Mouse (Mus musculus) left cerebral cortex, adult 8-10 months (tissue): Measurements from ENCODE around the gene Fyn. TPM values are rescaled to one million over a fixed set of nuclear protein-coding genes. Genes with fewer than 3 reads are reported as not detected.

Experiments used
- DNase-seq, 2 experiments: peaks; one replicate each; pipeline ENCODE4 v3.0.0; 2022; ENCODE audit warnings: low spot score in 2 of 2
- total RNA-seq, 4 experiments: library from RNA; stranded (reverse); gene quantifications; 2 replicates each; pipeline ENCODE4 v1.2.4; 2022

Gene Fyn
- total RNA-seq, 4 experiments from 2014 or later = 100 to 111 (median 108) TPM

DNA sequence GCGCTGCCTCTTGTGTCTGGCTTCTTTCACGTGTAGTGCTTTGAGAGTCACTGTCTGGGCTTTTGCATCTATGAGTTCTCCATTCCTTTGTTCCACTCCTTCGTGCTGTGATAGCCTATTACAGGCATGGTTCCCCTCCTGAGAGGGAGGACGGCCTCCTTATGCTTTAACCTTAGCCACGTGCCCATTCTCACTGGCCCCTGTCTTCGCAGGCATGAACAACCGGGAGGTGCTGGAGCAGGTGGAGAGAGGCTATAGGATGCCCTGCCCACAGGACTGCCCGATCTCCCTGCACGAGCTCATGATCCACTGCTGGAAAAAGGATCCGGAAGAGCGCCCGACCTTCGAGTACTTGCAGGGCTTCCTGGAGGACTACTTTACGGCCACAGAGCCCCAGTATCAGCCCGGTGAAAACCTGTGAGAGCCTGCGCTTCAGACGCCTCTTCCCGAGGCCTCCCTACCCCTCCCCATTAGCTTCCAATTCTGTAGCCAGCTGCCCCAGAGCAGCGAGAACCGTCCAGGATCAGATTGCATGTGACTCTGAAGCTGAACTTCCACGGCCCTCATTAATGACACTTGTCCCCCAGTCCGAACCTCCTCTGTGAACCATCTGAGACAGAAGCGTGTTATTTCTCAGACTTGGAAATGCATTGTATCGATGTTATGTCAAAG lies 195.0 kb downstream of the Fyn start:
- no peak for DNase-seq

DNA sequence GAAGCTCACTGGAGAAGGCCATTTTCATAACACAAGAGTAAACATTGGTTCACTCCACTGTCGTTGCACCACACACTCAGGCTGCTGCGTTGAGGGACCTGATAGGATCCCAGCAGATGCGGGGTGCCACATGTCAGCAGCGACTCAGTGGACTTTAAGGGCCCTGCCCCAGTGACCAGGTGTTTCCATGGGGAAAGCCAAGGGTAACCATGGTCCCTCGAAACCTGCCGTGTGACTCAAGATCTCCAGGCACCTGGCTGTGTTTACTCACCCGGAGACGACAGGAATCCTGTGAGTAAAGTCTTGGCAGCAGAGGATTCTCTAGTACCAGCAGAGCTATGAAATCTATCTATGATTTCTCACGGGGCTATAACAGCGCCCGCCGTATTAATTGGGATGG lies 198.2 kb downstream of the Fyn start:
- no peak for DNase-seq

DNA sequence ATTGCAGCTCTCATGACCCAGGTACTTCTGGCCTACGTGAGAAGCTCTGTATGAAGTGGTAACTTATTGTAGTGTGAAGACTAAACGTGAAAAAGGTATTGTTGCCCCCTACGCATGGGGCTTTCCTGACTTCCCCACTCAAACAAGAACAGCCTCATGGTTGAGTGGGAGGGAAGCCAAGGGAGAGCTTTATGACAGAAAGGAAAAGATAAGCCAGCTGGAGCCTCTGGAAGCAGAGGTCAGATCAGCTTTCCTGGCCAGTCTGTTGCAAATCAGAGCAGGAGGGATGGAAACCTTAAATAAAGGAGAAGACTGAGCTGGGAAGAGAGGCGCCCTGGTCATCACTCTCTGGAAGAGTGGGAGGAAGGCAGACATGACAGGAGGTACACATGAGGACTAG lies 200.3 kb downstream of the Fyn start:
- no peak for DNase-seq

DNA sequence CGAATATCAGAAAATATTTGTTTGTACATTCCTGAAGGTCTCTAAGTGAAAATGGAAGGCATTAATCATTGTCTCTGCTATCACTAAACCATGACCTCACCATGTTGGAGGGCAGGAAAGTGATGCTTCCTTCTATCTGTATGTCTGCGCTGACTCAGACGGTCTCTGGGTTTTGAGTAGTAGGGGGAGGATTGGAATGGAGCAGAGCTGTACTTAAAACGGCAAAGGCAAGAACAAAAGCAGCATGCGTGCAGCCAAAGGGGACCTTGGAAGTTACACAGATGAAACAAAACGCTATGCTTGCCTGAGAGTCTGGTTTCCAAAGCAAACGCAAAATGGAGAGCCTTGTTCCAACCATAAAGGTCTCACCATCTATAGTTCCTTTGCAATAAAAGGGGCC lies 202.4 kb downstream of the Fyn start:
- DNase-seq = no peak

DNA sequence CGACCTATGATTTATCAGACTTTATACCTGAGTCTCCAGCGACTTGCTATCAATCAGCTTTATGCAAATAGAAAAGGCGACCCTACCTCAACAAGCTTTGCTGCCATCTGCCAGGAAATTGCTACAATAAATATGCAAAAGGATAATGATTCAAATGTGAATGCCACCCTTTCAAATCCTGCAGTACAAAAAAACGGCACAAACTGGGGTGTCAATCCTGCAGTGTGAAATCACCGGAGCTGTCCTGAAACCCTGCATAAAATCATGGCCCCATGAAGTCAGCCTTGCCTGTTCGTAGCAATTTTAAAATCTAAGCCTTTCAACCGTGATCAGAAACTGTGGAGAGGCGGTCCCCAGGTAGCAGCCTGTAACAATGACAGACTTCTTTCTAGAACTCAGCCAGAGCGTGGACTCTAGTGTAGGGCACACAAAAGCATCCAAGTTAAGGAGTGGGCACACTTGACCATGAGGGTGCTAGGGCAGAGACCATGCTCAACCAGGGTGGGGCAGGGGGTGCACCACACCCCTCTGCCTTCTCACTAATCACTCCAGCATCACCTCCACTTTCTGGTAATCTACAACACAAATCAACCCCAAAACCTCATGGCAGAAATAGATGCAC lies 203.5 kb downstream of the Fyn start:
- no peak for DNase-seq

DNA sequence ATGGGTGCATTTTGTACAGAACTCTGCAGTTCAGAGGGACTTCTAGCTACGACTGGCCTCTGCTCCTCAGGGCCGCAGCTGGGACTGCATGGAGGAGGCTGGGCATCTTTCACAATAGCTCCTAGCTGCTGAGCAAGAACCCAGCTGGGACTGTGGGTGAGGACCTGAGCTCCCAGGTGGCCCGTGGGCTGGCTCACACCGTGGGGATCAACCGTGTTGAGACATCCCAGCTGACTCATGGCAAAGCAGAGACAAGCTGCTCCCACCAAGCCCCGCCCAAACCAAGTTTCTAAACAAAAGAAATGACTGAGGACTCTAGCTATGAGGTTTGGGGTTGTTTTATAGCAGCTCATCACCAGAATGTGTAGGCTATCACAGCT lies 204.0 kb downstream of the Fyn start:
- peak in 1 of 2 experiments; percentile 90 for DNase-seq

DNA sequence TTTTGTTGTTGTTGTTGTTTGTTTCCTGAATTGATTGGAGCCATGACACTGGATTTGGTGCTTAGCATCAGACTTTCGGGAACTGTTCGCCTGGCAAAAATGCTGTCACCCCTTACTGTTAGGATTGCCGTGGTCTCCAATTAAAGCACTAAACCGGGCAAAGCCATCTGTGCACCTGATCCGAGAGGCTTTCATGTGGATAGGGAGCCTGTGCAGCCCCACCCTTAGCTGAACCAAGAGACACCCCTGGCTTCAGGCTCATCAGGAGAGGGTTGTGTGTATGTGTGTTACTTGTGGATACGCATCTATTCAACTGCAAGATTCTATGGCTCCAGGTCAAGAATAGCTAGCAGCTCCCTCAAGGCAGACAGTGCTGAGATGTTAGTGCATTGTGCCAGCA lies 207.8 kb downstream of the Fyn start:
- DNase-seq = no peak

DNA sequence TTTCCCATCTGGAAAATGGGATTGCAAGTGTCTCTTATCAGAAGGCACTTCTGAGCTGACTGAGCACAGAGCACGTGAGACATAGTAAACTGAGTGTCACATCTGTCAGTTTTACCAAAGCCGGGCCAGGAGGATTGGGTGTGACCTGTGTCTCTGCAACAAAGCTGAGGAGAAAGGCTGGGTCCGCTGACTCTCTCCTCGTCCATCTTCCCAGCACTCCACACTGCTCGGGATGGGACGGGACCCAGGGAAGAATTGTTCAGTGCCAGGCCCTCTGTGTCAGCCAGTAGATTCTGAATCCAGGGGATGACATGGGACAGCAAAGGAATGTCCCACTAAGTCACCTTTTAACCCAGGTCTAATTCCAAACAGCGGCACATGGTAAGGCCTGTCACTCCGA lies 211.8 kb downstream of the Fyn start:
- no peak for DNase-seq

DNA sequence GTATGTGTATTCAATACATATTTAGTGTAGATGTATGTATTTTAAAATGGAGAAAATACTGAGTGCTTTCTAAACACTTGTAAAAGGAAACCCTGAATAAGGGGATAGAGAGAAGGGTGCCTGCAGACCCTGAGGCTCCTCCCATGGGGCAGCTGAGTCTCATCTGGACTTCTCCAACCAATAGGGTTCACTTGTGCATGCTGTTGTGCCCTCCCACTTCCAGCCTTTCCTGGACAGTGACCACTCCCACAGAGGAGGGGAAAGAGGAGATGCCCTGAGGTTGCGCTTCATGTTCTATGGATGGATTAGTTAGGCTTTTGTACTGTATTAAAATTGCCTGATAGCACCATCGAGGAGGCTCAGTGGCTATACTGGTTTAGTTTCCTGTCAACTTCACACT lies 213.7 kb downstream of the Fyn start:
- no peak for DNase-seq

DNA sequence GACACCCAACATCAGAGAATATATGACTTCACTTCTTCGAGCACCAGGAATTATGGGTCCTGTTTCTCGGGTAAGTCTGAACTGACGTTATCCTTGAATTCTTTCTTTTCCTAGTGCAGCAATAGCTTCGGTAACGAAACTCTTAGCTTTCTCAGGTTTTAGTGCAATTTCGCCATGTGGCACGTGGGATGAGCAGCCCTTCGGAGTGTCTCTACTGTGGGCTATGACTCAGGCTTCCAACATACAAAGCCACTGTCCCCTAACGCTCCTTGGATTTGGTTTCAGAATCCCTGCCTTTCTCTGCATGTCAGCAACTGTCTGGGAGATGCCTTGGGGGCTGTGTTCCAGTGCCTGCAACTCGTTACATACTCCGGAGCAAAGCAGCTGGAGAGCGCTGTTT lies 215.1 kb downstream of the Fyn start:
- DNase-seq = peak in 1 of 2 experiments; percentile 37

DNA sequence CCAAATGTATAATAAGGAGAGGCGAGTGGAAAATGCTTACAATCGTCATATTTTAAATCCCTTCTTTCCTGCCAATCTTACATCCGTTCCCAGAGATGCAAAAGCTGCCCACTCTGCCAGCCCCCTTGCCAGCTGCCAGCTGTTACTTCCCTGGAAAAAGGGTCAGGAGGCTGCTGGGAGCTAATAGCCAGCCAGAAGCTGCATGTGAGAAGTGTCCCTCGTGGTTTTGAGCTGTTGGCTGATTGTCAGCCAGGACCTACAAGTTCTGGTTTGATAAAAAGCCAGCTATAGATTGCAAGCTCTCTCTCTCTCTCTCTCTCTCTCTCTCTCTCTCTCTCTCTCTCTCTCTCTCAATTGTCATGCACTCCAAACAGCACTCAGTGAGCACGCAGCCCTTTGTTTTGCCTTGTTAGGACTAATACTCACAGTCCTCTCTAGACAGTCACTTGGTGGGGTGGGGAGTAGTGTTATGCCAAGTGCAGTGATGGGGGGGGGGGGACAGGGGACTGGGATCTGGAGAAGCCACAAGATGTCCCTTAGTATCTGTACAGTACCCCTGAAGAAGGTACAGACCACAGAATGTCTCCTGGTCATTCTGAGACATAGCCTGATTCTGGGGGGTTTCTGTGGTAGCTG lies 218.8 kb downstream of the Fyn start:
- no peak for DNase-seq

DNA sequence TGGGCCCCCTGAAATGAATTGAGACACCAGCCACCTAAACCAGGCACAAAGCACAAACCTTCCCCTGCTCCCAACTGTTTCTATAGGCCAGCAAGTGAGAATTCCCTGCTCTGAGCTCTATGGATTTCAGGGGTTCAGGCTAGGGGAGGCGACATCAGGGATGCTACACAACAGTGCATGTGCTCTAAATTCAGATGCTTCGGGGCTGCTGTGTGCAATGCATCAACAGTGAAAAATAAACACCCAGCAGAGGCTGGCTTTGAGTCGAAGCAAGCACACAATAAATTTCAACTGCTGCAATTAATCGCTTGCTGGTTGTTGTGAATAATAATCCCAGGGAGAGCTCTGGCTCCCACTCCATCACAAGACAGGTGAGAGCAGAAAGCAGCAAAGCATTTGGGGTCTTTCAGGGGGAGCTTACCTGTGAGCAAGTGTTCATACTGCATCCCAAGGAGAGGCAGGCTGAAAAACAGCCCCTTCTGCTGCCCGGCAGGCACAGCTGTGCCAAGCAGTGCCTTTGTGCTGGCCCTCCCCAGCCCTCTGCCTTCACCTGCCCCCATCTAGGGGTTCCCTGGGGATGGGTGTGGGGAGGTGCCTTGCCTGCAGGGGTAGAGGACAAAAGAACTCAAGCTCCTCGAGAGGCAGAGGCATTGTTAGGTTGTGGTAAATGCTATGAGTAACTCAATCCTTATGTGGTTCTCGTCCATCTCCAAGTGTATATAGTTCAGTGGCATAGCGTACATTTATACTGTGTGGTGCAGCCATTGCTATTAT lies 219.5 kb downstream of the Fyn start:
- no peak for DNase-seq

DNA sequence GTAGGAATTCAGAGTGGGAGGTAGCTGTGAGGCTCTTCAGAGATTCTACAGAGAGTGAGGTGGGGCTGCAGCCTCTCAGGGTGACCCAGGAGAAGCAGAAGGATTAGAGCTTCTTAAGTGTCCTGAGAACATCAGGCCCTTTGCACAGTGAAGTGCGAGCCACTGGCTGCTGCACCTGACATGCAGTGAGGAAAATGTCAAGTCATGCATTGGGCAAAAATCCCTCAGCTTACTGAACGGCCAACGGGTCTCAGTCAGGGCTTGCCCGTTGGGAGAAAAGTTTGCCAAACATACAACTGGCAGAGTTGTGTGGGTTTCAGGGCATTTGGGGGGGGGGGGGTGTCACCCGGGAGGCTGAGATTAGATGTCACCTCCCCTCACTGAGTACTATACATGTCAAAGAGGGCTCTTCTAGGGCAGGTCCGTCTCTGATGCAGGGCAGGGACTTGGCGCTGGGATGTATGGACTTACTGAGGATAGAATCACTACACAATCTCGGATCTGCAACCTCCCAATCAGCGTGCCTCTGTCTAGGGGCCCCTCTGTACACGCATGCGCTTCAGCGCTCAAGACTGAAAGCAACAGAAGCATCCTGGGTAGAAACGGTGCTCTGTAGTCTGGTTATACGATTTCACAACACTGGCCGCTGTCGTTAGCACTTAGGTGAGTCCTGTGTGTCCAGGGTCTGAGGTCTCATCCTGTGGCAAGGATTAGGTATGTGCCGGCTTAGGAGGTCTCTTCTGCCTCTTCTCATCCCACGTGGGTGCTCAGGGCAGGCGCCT lies 221.3 kb downstream of the Fyn start:
- DNase-seq = no peak

DNA sequence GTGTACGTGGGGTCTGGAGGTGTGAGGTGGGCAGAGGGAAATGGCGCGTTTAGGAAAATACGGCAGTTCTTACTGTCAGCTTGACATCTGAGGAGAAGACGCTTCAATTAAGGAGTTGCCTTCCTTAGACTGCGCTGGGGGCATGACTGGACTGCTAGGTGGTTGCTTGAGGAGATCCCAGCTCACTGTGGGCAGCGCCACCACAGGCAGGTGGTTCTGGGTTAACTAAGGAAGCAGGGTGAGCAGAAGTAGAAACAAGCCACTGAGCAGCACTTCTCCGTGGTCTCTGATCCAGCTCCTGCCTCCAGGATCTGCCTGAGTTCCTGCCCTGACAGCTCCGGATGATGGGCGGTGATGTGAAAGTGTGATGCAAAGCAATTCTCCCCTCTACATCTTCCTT lies 222.0 kb downstream of the Fyn start:
- no peak for DNase-seq

DNA sequence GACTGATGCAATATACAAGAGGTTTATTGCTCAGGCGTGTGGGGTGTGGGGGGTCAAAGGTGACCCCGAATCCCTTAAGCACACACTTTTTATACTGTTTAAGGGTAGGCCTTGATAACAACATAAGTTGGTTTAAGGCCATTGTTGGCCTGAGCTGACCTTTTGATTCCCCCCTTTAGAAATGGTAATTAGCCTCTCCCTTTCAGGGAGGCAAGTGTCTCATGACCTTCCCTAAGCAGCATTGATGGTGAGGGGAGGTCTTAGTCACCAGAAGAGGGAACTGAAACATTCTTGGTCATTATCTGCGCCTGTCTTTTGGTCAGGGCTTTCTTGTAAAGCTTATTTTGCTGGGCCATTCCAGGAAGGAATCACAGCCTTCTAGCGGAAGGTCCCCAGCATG lies 223.8 kb downstream of the Fyn start:
- no peak for DNase-seq

DNA sequence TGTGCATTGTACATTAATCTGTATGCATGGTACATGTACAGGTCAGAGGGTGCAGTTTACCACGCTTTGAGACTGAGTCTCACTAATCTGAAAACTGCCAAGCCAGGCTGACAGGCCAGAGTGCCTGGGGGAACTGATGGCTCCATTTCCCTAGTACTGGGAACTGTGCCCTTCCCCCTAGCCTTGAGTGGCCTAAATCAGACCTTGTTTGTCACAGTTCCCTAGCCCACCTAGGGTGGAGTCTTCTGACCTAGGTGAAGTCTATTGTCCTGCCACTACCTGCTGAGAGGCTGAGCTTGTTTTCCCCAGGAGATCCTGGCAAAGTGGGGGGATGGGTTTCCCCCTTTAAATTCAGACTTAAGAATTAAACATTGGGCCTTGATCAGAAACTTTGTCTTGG lies 226.1 kb downstream of the Fyn start:
- no peak for DNase-seq

DNA sequence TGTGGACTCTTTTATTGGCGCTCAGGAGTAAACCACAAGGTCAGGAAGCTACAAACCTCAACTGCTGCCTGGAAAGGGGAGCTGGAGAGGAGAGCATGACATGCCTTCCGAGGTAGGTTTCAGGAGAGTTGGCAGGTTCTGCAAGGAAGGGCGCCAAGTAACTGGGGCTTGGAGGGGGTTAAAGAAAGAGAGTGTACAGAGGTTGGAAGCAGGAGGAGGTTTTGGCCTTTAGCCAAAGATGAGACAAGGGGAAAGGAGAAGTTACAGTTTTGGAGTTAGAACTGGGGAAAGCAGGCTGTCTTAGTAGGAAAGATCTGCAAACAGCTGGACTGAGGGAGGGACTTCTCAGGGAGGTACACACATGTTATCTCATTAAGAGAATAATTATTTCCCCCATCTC lies 227.2 kb downstream of the Fyn start:
- no peak for DNase-seq

DNA sequence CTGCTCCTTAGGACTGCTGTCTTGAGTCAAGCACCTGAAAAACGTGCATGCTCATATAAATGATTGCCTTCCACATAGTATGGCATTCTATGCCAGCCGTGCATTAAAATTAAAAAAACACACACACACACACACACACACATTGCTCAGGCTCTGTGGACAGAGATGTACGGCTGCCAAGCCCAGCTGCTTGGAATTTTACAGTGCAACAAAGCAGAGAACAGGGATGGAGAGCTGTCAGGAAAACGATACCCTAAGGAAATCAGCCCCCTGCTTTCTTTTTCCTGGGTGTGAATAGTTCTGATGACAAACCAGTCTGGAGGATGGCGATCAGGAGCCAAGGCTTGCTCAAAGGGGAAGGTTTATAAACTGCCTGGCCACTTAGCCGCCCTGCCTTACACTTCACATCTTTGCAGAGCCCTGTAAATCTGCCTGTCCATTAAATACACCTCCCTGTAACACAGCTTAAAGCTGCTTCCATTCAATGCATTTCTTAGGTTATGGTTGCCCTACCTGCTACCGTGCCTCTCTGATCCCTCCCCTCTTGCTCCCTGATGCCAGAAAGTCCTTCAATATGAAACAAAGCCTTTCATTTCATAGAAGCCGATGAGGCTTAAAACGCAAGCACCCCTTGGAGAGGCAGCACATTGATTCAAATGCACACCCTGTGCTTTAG lies 228.6 kb downstream of the Fyn start:
- no peak for DNase-seq

DNA sequence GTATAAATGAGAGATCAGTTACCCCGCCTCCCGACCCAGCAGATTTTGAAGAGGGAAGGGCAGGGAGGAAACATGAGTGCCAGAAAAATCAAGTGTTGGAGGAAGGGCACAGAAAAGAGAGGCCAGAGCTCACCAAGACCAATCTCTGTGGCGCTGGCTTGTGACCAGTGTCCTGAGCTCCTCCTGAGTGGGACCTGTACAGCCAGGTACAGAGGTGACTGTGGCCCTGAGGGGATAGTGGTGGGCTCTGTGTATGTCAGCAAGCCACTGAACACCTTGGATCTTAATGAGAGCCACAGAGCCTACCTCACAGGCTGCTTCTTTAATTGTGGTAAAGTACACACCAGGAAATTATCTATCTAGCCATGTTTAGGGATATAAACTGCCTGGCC lies 229.1 kb downstream of the Fyn start:
- DNase-seq = no peak

DNA sequence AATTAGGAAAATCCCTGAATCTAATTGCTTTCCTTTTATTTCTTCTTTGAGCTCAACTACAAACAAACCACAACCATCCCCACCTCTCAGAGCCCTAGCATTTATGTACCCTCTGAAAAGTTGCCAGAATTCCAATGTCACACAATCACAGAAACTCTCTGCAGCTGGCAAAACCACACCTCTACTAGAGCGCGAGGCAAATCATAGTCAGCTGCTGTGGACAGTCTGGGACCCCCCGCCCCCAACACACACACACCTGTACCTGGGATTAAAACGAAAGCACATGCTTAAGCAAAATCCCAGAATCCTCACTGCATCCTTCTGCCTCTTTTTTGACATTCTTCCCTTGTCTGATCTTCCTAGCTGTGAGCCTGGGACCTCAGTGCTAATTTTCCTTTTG lies 230.9 kb downstream of the Fyn start:
- DNase-seq = no peak

DNA sequence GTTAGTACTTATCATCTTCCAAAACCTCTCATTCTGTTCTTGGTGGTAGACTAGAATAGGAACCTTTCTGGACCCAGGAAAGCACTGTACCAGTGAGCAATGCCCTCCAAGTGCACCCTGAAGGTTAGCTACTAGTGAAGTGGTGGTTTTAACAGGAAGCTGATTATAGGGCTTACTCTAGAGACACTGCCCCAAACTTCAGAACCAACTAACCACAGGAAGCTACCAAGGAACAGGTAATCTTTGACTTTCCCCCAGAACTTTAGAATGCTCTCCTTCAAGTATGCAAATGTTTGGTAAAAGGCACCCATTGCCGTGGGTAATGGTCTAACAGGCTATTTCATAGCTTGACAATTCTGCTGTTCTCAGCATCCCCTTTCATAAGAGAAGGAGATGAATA lies 231.5 kb downstream of the Fyn start:
- DNase-seq = no peak
